Mouse (Mus musculus): ENCODE results near the gene Gm12216. TPM values are rescaled to one million over a fixed set of nuclear protein-coding genes. Genes with fewer than 3 reads are reported as not detected.
"Not testable (repeated sequence)": the region's sequence is repeated elsewhere in the genome, so short reads cannot be mapped to it uniquely, and the experiment has no call there.

Gm12216 gene
- polyA plus RNA-seq, 1 experiment from 2014 or later, result 0.31 TPM

- peak; percentile 99 for ATAC-seq (ENCODE audit: low FRiP score)
- Histone ChIP-seq H3K9me3 (no peaks in the 10 kb centered on the region), H3K4me3 (peak within 1 kb of the TSS; percentile 62), H3K36me3 (no peaks in the 10 kb centered on the region), H3K27me3 (no peaks in the 10 kb centered on the region), H3K9ac (peak within 1 kb of the TSS; percentile 79), H3K4me2 (peak within 1 kb of the TSS; percentile 85), H3K27ac (peak within 1 kb of the TSS; percentile 70), H3K4me1 (replicated peaks) (peaks cover 25% of the 10 kb centered on the region)
- 4% methylated on average over 63 of the region's 63 CpGs for WGBS
Measured at GRCm38 (mm10) chr11:53891505-53892451, 32.7 kb upstream of the Gm12216 start, which contains the start of gene Slc22a5. TSS of gene Slc22a5 (minus strand) at chr11:53891660.

GRCm38 (mm10) chr11:53890906-53891504, 31.9 kb upstream of the Gm12216 start:
- peak overlapping the region; percentile 79 for H3K9ac ChIP-seq
- peak overlapping the region; percentile 85 for H3K4me2 ChIP-seq
- H3K36me3 ChIP-seq, result peaks cover 5% of the 10 kb centered on the region; the same call in 1 of the 2 replicates
- peak overlapping the region; percentile 70; the same call in 1 of the 2 replicates for H3K27ac ChIP-seq
- H3K9me3 ChIP-seq, result no peaks in the 10 kb centered on the region
- H3K4me1 ChIP-seq (replicated peaks), result peaks cover 25% of the 10 kb centered on the region
- peak overlapping the region; percentile 62 for H3K4me3 ChIP-seq
- no peak; the same call in 1 of the 2 replicates for ATAC-seq (ENCODE audit: low FRiP score)
- H3K27me3 ChIP-seq, result no peaks in the 10 kb centered on the region
- 1% methylated on average over 33 of the region's 33 CpGs for WGBS

- whole genome bisulfite sequencing, result 93% methylated on average over 2 of the region's 2 CpGs
- Histone ChIP-seq H3K27ac (no peak overlapping the region), H3K4me3 (peak overlapping the region; percentile 62)
Measured at GRCm38 (mm10) chr11:53890225-53890624, 31.2 kb upstream of the Gm12216 start.

GRCm38 (mm10) chr11:53889091-53889645, 30.1 kb upstream of the Gm12216 start:
- Histone ChIP-seq H3K36me3 (peaks cover 9% of the 10 kb centered on the region), H3K4me1 (replicated peaks) (peaks cover 25% of the 10 kb centered on the region), H3K9ac (no peak overlapping the region), H3K4me3 (no peak overlapping the region), H3K27me3 (no peaks in the 10 kb centered on the region), H3K9me3 (no peaks in the 10 kb centered on the region), H3K4me2 (no peak overlapping the region), H3K27ac (no peak overlapping the region)
- whole genome bisulfite sequencing, result 59% methylated on average over 4 of the region's 4 CpGs
- ATAC-seq (ENCODE audit: low FRiP score), result no peak

More at GRCm38 (mm10) chr11:53890225-53890624, 31.2 kb upstream of the Gm12216 start:
- Histone ChIP-seq H3K9ac (no peak overlapping the region), H3K27me3 (no peaks in the 10 kb centered on the region), H3K9me3 (no peaks in the 10 kb centered on the region), H3K4me2 (peak overlapping the region; percentile 85), H3K36me3 (peaks cover 9% of the 10 kb centered on the region), H3K4me1 (replicated peaks) (peaks cover 25% of the 10 kb centered on the region)
- ATAC-seq (ENCODE audit: low FRiP score), result no peak

GRCm38 (mm10) chr11:53888242-53888641, 29.2 kb upstream of the Gm12216 start:
- no peak overlapping the region for H3K9ac ChIP-seq
- 91% methylated on average over 4 of the region's 4 CpGs for WGBS
- no peak overlapping the region for H3K4me3 ChIP-seq
- H3K9me3 ChIP-seq, result no peaks in the 10 kb centered on the region
- no peak overlapping the region for H3K27ac ChIP-seq
- H3K4me2 ChIP-seq, result no peak overlapping the region
- peaks cover 15% of the 10 kb centered on the region for H3K36me3 ChIP-seq
- ATAC-seq (ENCODE audit: low FRiP score), result no peak
- peaks cover 25% of the 10 kb centered on the region for H3K4me1 ChIP-seq (replicated peaks)
- H3K27me3 ChIP-seq, result no peaks in the 10 kb centered on the region

- no peaks in the 10 kb centered on the region for H3K27me3 ChIP-seq
- no peak overlapping the region for H3K9ac ChIP-seq
- H3K4me3 ChIP-seq, result no peak overlapping the region
- no peak overlapping the region for H3K27ac ChIP-seq
- peaks cover 18% of the 10 kb centered on the region for H3K36me3 ChIP-seq
- no peak for ATAC-seq (ENCODE audit: low FRiP score)
- H3K4me2 ChIP-seq, result no peak overlapping the region
- 91% methylated on average over 2 of the region's 2 CpGs for WGBS
- no peaks in the 10 kb centered on the region for H3K9me3 ChIP-seq
- H3K4me1 ChIP-seq (replicated peaks), result no peaks in the 10 kb centered on the region
Measured at GRCm38 (mm10) chr11:53883287-53883686, 24.2 kb upstream of the Gm12216 start.

GRCm38 (mm10) chr11:53878096-53878495, 19.0 kb upstream of the Gm12216 start:
- H3K4me1 ChIP-seq (replicated peaks); ATAC-seq (ENCODE audit: low FRiP score); H3K4me3 ChIP-seq; H3K36me3 ChIP-seq; H3K9ac ChIP-seq; H3K9me3 ChIP-seq; H3K4me2 ChIP-seq; H3K27me3 ChIP-seq; H3K27ac ChIP-seq: not testable (repeated sequence)
- WGBS, result 85% methylated on average over 5 of the region's 5 CpGs

GRCm38 (mm10) chr11:53876488-53876887, 17.4 kb upstream of the Gm12216 start:
- Histone ChIP-seq H3K36me3 (peaks cover 18% of the 10 kb centered on the region), H3K27me3 (no peaks in the 10 kb centered on the region), H3K4me2 (no peak overlapping the region), H3K9me3 (no peaks in the 10 kb centered on the region), H3K4me3 (no peak overlapping the region), H3K27ac (no peak overlapping the region), H3K4me1 (replicated peaks) (no peaks in the 10 kb centered on the region), H3K9ac (no peak overlapping the region)
- WGBS, result 86% methylated on average over 4 of the region's 4 CpGs
- ATAC-seq (ENCODE audit: low FRiP score), result no peak

GRCm38 (mm10) chr11:53874706-53875105, 15.7 kb upstream of the Gm12216 start:
- 81% methylated on average over 4 of the region's 4 CpGs for WGBS
- H3K4me2 ChIP-seq, result no peak overlapping the region
- H3K27me3 ChIP-seq, result no peaks in the 10 kb centered on the region
- H3K27ac ChIP-seq, result no peak overlapping the region
- ATAC-seq (ENCODE audit: low FRiP score), result no peak
- H3K36me3 ChIP-seq, result peaks cover 31% of the 10 kb centered on the region
- no peak overlapping the region for H3K9ac ChIP-seq
- H3K4me3 ChIP-seq, result no peak overlapping the region
- no peaks in the 10 kb centered on the region for H3K4me1 ChIP-seq (replicated peaks)
- H3K9me3 ChIP-seq, result no peaks in the 10 kb centered on the region

- H3K36me3 ChIP-seq, result peaks cover 31% of the 10 kb centered on the region
- H3K9ac ChIP-seq, result not testable (repeated sequence)
- WGBS, result 68% methylated on average over 5 of the region's 5 CpGs
Measured at GRCm38 (mm10) chr11:53873909-53874704, 15.1 kb upstream of the Gm12216 start.

GRCm38 (mm10) chr11:53871786-53872507, 12.9 kb upstream of the Gm12216 start:
- no peak overlapping the region for H3K9ac ChIP-seq
- H3K27ac ChIP-seq, result no peak overlapping the region
- H3K27me3 ChIP-seq, result no peaks in the 10 kb centered on the region
- H3K36me3 ChIP-seq, result peaks cover 31% of the 10 kb centered on the region
- H3K4me3 ChIP-seq, result no peak overlapping the region
- 92% methylated on average over 2 of the region's 2 CpGs for WGBS
- no peak overlapping the region for H3K4me2 ChIP-seq
- ATAC-seq (ENCODE audit: low FRiP score), result no peak
- no peaks in the 10 kb centered on the region for H3K9me3 ChIP-seq
- H3K4me1 ChIP-seq (replicated peaks), result no peaks in the 10 kb centered on the region

More at GRCm38 (mm10) chr11:53873909-53874704, 15.1 kb upstream of the Gm12216 start:
- not testable (repeated sequence) for H3K9me3 ChIP-seq; ATAC-seq (ENCODE audit: low FRiP score); H3K4me1 ChIP-seq (replicated peaks); H3K4me3 ChIP-seq; H3K4me2 ChIP-seq; H3K27ac ChIP-seq; H3K27me3 ChIP-seq
